Mouse (Mus musculus): ENCODE results near the gene Creb3. TPM values are rescaled to one million over a fixed set of nuclear protein-coding genes. Genes with fewer than 3 reads are reported as not detected.

Creb3 gene
- 76.7 and 97.5 TPM in 2 replicates for total RNA-seq (2017)

GRCm38 (mm10) chr4:43561997-43562768, at the start of gene Creb3, which contains the start of gene Tln1:
Gene Creb3, plus strand, starts transcription at chr4:43562332.
Gene Tln1, minus strand, starts transcription at chr4:43562691.
- peak; percentile 79 to 80 for ATAC-seq (replicated peaks in 1 of 2; ENCODE audit: insufficient read depth in 1 of 2, low FRiP score in 2 of 2, low TSS enrichment in 1 of 2, low read depth in 1 of 2, poor library complexity in 2 of 2, severe bottlenecking in 2 of 2)

DNA sequence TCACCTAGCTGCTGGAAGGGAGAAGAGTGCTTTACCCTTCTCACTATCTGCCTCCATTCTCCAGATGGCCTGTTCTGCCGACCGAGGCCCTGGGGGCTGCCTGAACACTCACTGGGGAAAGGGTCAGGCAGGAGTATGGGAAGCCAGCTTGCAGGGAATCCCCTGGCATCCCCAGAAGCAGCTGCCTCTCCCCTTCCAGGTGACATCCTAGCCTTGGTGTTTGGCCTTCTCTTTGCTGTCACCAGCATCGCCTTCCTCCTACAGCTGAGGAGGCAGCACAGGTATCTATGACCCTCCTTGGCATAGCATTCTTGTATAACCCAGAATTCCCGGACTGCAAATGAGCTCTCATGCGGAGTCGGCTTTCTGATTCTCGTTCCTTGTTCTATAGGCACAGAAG, 49.5 kb upstream of the Creb3 start:
- ATAC-seq (replicated peaks in 1 of 2; ENCODE audit: insufficient read depth in 1 of 2, low FRiP score in 2 of 2, low TSS enrichment in 1 of 2, low read depth in 1 of 2, poor library complexity in 2 of 2, severe bottlenecking in 2 of 2) = no peak

GRCm38 (mm10) chr4:43513300-43513699, 48.8 kb upstream of the Creb3 start:
- ATAC-seq (replicated peaks in 1 of 2; ENCODE audit: insufficient read depth in 1 of 2, low FRiP score in 2 of 2, low TSS enrichment in 1 of 2, low read depth in 1 of 2, poor library complexity in 2 of 2, severe bottlenecking in 2 of 2) = no peak

DNA sequence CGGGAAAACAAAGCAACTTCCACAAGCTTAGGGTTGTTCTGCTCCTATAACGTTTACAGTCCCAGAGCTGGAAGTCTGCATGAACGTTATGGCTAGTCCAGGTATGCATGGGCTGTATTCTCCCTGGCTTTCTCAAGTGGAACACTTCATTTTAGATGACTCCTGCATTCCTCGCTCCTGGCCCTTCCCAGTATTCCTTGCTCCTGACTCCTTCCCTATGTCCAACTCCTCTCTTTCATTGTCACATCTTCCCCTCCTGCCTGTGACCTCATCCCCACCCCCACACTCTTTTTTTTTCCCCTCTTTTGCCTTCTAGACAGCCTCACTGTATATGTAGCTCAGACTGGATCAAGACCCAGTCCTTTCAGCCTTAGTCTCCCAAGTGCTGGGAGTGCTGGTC, 48.3 kb upstream of the Creb3 start:
- ATAC-seq (replicated peaks in 1 of 2; ENCODE audit: insufficient read depth in 1 of 2, low FRiP score in 2 of 2, low TSS enrichment in 1 of 2, low read depth in 1 of 2, poor library complexity in 2 of 2, severe bottlenecking in 2 of 2) = no peak

DNA sequence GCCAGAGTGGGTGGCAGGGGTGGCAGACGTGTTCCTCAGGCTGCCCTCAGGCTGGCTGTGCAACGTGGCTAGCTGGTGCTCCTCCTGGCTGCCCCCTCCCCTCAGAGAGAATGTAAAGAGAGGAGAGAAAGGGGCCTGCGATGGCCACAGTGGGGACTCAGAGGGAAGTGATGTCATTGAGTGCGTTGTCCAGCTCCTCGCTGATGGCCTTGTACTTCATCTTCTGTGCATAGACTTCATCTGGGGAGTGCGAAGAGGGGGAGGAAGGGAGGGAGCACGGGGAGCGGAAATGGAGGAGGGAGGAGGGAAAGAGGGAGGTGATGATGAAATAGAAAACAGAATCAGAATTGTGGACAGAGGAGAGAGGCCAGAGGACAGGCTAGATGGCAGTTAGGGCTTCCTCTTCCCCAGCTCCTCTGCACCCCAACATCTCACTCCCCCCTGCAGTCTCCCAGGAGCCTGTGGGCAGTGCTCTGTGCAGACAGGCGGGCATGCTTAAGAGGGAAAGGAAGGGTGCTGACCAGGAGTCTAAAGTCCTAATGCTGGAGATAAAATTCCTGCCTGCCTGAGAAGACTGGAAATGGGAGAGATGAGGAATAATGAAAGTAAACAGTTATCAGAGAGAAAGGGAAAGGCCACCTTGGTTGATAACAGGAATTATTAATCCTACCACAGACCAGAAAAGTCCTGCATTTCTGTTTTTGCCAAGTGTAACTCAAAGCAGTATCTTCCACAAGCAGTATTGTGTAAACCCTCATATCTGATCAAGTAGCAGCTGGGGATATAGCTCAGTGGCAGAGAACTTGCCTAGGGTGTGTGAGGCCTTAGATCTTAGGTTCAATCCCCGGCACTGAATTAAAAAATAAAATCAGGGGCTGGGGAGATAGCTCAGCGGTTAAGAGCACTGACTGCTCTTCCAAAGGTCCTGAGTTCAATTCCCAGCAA, 46.1 kb upstream of the Creb3 start:
- no peak; a peak in 1 of 4 replicates for ATAC-seq (replicated peaks in 1 of 2; ENCODE audit: insufficient read depth in 1 of 2, low FRiP score in 2 of 2, low TSS enrichment in 1 of 2, low read depth in 1 of 2, poor library complexity in 2 of 2, severe bottlenecking in 2 of 2)

DNA sequence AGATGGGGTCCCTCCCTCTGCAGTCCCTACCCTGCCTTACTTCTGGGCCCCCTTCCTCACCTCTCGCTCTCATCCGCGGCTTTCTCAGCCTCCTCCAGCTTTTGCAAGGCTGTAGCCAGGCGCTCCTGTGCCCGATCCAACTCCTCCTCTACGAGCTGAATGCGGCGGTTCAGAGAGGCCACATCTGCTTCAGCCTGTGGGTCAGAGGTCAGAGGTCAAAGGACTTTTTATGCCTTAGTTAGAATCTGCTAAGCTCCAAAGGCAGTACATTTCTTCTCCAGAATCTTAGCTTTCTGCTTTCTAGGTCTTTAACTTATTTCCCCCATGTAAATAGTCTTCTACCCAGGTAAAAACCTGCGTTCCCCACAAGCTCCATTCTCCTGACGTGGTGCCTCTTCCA, 42.6 kb upstream of the Creb3 start:
- ATAC-seq (replicated peaks in 1 of 2; ENCODE audit: insufficient read depth in 1 of 2, low FRiP score in 2 of 2, low TSS enrichment in 1 of 2, low read depth in 1 of 2, poor library complexity in 2 of 2, severe bottlenecking in 2 of 2) = no peak

- peak; percentile 66 to 71 for ATAC-seq (replicated peaks in 1 of 2; ENCODE audit: insufficient read depth in 1 of 2, low FRiP score in 2 of 2, low TSS enrichment in 1 of 2, low read depth in 1 of 2, poor library complexity in 2 of 2, severe bottlenecking in 2 of 2)
These were observed 42.2 kb upstream of the Creb3 start for GRCm38 (mm10) chr4:43519956-43520355.

GRCm38 (mm10) chr4:43527880-43528279, 34.3 kb upstream of the Creb3 start:
- ATAC-seq (replicated peaks in 1 of 2; ENCODE audit: insufficient read depth in 1 of 2, low FRiP score in 2 of 2, low TSS enrichment in 1 of 2, low read depth in 1 of 2, poor library complexity in 2 of 2, severe bottlenecking in 2 of 2) = no peak

DNA sequence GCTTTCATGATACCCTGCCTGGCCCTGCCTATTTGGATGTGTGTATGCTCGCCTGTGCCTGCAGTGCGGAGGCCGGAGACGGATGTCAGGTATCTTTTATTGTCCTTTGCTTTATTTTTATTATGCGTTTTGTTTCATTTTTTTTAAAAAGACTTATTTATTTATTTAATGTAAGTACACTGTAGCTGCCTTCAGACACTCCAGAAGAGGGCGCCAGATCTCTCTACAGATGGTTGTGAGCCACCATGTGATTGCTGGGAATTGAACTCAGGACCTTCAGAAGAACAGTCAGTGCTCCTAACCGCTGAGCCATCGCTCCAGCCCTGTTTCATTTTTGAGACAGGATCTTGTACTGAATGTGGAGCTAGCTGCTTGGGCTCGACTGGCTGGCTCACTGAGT, 33.6 kb upstream of the Creb3 start:
- ATAC-seq (replicated peaks in 1 of 2; ENCODE audit: insufficient read depth in 1 of 2, low FRiP score in 2 of 2, low TSS enrichment in 1 of 2, low read depth in 1 of 2, poor library complexity in 2 of 2, severe bottlenecking in 2 of 2) = no peak

DNA sequence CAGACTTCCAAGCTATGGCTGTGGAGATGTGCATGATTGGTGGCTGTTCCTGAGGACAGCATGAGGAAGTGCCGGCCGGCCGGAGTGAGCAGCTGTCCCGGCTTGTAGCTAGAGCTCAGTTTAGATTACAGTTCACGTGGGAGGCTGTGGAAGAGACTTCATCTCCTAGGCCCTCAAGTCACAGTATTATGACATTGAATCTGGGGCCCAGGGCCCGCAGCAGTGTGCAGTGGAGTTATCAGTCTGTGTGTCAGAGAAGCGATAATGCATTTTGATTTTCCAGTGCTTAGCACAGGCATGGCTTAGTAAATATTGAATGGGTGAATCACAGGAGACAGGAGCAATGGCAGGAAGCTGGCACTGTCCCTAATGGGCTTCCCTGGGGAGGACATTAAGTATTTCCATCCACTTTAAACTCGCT, 32.0 kb upstream of the Creb3 start:
- ATAC-seq (replicated peaks in 1 of 2; ENCODE audit: insufficient read depth in 1 of 2, low FRiP score in 2 of 2, low TSS enrichment in 1 of 2, low read depth in 1 of 2, poor library complexity in 2 of 2, severe bottlenecking in 2 of 2) = 0 out of 4 replicates have a peak, but pooled peaks of 1 of the 2 experiments have one; percentile 19

GRCm38 (mm10) chr4:43530581-43530980, 31.6 kb upstream of the Creb3 start:
- ATAC-seq (replicated peaks in 1 of 2; ENCODE audit: insufficient read depth in 1 of 2, low FRiP score in 2 of 2, low TSS enrichment in 1 of 2, low read depth in 1 of 2, poor library complexity in 2 of 2, severe bottlenecking in 2 of 2) = peak; percentile 52 to 77

GRCm38 (mm10) chr4:43533270-43533669, 28.9 kb upstream of the Creb3 start:
- ATAC-seq (replicated peaks in 1 of 2; ENCODE audit: insufficient read depth in 1 of 2, low FRiP score in 2 of 2, low TSS enrichment in 1 of 2, low read depth in 1 of 2, poor library complexity in 2 of 2, severe bottlenecking in 2 of 2) = no peak

- no peak for ATAC-seq (replicated peaks in 1 of 2; ENCODE audit: insufficient read depth in 1 of 2, low FRiP score in 2 of 2, low TSS enrichment in 1 of 2, low read depth in 1 of 2, poor library complexity in 2 of 2, severe bottlenecking in 2 of 2)
These were observed 26.5 kb upstream of the Creb3 start for GRCm38 (mm10) chr4:43535628-43536027.

DNA sequence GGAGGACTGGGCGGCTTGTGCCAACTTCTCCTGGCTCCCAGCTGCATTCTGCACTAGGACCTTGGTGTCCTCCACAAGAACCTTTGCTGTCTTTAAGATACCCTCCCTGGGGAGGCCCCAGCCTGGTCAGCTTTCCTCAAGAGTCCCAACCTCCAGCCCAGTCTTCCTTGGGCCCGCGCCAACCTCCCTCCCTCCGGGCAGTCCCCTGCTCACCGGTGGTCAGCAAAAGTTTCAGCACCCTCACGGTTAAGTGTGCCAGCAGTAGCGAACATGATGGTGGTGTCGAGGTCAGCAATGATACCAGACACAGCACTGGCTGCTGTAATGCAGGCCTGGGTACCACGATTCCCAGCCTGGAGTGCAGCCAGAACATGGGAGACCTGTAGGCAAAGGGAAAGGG, 26.1 kb upstream of the Creb3 start:
- ATAC-seq (replicated peaks in 1 of 2; ENCODE audit: insufficient read depth in 1 of 2, low FRiP score in 2 of 2, low TSS enrichment in 1 of 2, low read depth in 1 of 2, poor library complexity in 2 of 2, severe bottlenecking in 2 of 2) = no peak

- no peak for ATAC-seq (replicated peaks in 1 of 2; ENCODE audit: insufficient read depth in 1 of 2, low FRiP score in 2 of 2, low TSS enrichment in 1 of 2, low read depth in 1 of 2, poor library complexity in 2 of 2, severe bottlenecking in 2 of 2)
These were observed 20.1 kb upstream of the Creb3 start for GRCm38 (mm10) chr4:43542044-43542443.

DNA sequence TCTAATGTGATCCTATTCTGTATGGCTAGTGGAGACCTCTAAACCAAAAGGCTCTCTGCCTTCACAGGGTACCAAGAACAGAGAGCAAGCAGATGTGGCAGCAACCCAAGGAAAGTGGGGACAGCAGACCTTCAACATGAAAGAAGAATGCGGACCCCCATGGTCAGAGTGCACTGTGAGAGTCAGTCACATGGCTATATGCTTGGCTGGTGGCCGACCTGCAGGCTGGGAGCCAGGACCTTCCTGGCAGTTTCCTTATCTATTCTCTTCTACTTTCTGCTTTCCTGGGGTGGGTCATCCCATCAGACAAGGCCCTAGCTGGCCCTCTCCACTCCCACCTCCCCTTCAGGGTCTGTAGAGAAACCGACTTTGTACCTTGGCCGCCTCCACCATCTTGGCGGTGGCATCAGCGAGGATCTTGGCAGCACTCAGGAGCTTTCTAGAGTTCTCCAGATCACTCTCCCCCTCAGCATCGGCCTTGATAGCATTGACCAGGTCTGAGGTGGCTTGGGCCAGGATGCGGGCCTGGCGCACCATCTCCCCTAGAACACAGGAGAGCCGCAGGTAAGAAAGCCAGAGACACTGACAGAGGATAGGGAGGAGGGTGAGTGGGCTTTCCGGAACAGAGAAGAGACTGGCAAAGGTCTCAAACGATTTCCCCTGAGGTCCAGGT, 15.6 kb upstream of the Creb3 start:
- no peak for ATAC-seq (replicated peaks in 1 of 2; ENCODE audit: insufficient read depth in 1 of 2, low FRiP score in 2 of 2, low TSS enrichment in 1 of 2, low read depth in 1 of 2, poor library complexity in 2 of 2, severe bottlenecking in 2 of 2)

DNA sequence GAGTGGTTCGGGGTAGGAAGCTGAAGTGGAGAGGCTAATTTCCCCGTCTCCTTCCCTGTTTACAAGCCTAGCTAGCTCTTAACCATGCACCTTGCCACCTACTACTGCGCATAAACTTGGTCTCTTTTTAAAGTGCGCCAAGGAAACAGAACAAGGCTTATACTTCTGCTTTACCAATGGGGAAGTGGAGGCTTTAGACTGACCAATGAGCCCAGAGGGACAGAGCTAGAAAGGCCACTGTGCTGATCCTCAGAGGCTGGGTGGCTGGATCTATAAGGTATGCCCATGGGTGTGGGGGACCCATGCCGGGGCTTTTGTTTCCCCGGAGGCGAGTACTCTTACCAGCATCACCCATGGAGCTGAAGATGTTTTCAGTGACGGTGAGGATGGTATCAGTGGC, 15.0 kb upstream of the Creb3 start:
- no peak for ATAC-seq (replicated peaks in 1 of 2; ENCODE audit: insufficient read depth in 1 of 2, low FRiP score in 2 of 2, low TSS enrichment in 1 of 2, low read depth in 1 of 2, poor library complexity in 2 of 2, severe bottlenecking in 2 of 2)

GRCm38 (mm10) chr4:43549055-43549454, 13.1 kb upstream of the Creb3 start:
- no peak for ATAC-seq (replicated peaks in 1 of 2; ENCODE audit: insufficient read depth in 1 of 2, low FRiP score in 2 of 2, low TSS enrichment in 1 of 2, low read depth in 1 of 2, poor library complexity in 2 of 2, severe bottlenecking in 2 of 2)
